Comparison of ENCODE assay signal across 22 mouse cellular contexts in the genomic region with DNA sequence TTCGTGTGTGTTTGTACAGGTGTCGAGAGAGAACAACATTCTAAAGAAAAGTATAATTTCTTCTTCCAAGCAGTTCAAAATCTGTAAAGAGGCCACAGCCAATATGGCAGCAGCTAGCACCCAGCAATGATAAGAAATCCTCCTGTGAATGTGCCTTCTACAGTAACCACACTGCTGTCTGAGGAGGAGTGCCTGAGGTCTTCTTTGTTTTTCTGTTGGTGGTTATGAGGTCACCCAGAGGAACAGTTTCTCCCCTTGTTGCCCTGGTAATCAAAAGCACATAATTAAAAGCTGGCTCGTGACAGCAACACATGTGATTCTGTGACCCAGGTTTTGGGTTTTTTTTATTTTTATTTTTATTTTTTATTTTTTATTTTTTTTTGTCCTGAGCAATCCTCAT.
DNase-seq lines count a peak whose midpoint lies in the region; ATAC-seq and TF ChIP-seq lines count a peak whose summit lies in the region.
"Had no signal": no experiment of that assay in that cellular context is flagged by ENCODE, and none has a peak within 500 bp of the region (broad histone marks: within the 10 kb centered on the region; RNA-seq: fewer than 3 reads in every experiment).

No protein-coding gene starts in this region.

- H3K36me3 ChIP-seq in kidney, adult 2 months (ENCODE audit: control insufficient read depth, insufficient read depth, low read length), result no peaks in the 10 kb centered on the region
- H3K36me3 ChIP-seq: embryonic facial prominence, embryonic 10.5 days; heart, embryonic 10.5 days; hindbrain, embryonic 12.5 days; intestine, embryonic 15.5 days had no signal

- no peaks in the 10 kb centered on the region for H3K4me1 ChIP-seq in kidney, adult 2 months (ENCODE audit: control insufficient read depth, insufficient read depth, low read length)
- H3K4me1 ChIP-seq: embryonic facial prominence, embryonic 10.5 days; forebrain, embryonic 13.5 days; hindbrain, embryonic 12.5 days; intestine, embryonic 15.5 days had no signal

- H3K27me3 ChIP-seq in kidney, adult 2 months (replicated peaks; ENCODE audit: control insufficient read depth, insufficient read depth, low read length), result no peaks in the 10 kb centered on the region
- H3K27me3 ChIP-seq: forebrain, embryonic 13.5 days; hindbrain, embryonic 12.5 days; intestine, embryonic 15.5 days had no signal

- TF ChIP-seq CTCF in kidney, adult 2 months (conservative IDR thresholded peaks at IDR 0.05; ENCODE audit: insufficient read depth, insufficient read length, low read depth, low read length), result no peak

- H3K27ac ChIP-seq in kidney, adult 2 months (ENCODE audit: insufficient read depth, low read depth, low read length), result no peak overlapping the region
- H3K27ac ChIP-seq: embryonic facial prominence, embryonic 10.5 days; forebrain, embryonic 13.5 days; heart, embryonic 10.5 days; hindbrain, embryonic 12.5 days; intestine, embryonic 15.5 days had no signal

- WGBS in kidney, adult 2 months, result 84% methylated on average over 3 of the region's 3 CpGs

- DNase-seq in kidney, adult 2 months, result peak; percentile 2
- DNase-seq in kidney, postnatal 25 days, result no peak
- peak; percentile 30 for DNase-seq in CD4-positive helper T cell, adult 2 months (ENCODE audit: low read depth, low spot score)
- peak; percentile 54 for DNase-seq in naive thymus-derived CD4-positive, alpha-beta T cell, adult 2 months (ENCODE audit: low read depth)
- DNase-seq in layer of hippocampus, adult 8-10 months (ENCODE audit: low spot score in 2 of 2), result no peak
- DNase-seq in frontal cortex, postnatal 14 days (ENCODE audit: low spot score in 2 of 2), result no peak
- DNase-seq in cerebellum, adult 9-10 months, result no peak
- DNase-seq: adrenal gland, postnatal 14 days; cerebellum, adult 11-12 months; cerebellum, adult 9-11 months; cerebellum, postnatal 36 days; forebrain, postnatal 0 days; heart, adult 18-20 months; heart, postnatal 10 days; heart, postnatal 4 days had no signal

- H3K4me3 ChIP-seq in kidney, adult 2 months (ENCODE audit: insufficient read depth, low read depth, low read length), result no peak overlapping the region
- H3K4me3 ChIP-seq: embryonic facial prominence, embryonic 10.5 days; forebrain, embryonic 13.5 days; heart, embryonic 10.5 days; hindbrain, embryonic 12.5 days; intestine, embryonic 15.5 days had no signal

- ATAC-seq in activated CD4-positive, CD25-positive, alpha-beta regulatory T cell, adult 4 months, result peak; percentile 32
- ATAC-seq: forebrain, embryonic 13.5 days; forebrain, postnatal 0 days; hindbrain, embryonic 16.5 days; intestine, embryonic 15.5 days had no signal

- no peak for TF ChIP-seq POLR2A in kidney, adult 2 months (IDR thresholded peaks at IDR 0.05; ENCODE audit: low read depth, low read length)

Comparison
In these comparisons a context has a peak if more than half of its experiments do, and no peak if none do; other contexts are left out.
1. DNase-seq: peak in kidney, adult 2 months (single experiment), CD4-positive helper T cell, adult 2 months (single experiment) and naive thymus-derived CD4-positive, alpha-beta T cell, adult 2 months (single experiment); none in kidney, postnatal 25 days (0 of 2), layer of hippocampus, adult 8-10 months (0 of 2), frontal cortex, postnatal 14 days (0 of 2) and cerebellum, adult 9-10 months (single experiment).